Mouse (Mus musculus): ENCODE results near the gene Ppfibp1.
"Not testable (repeated sequence)": the region's sequence is repeated elsewhere in the genome, so short reads cannot be mapped to it uniquely, and the experiment has no call there.

Gene Ppfibp1

GRCm38 (mm10) chr6:146887958-146888659 lies at the start of gene Ppfibp1:
Gene Ppfibp1, plus strand, starts transcription at chr6:146888487.
- peak; percentile 95 for DNase-seq (ENCODE audit: low spot score)

GRCm38 (mm10) chr6:146838863-146839262 lies 49.4 kb upstream of the Ppfibp1 start:
- DNase-seq (ENCODE audit: low spot score) = no peak

DNA sequence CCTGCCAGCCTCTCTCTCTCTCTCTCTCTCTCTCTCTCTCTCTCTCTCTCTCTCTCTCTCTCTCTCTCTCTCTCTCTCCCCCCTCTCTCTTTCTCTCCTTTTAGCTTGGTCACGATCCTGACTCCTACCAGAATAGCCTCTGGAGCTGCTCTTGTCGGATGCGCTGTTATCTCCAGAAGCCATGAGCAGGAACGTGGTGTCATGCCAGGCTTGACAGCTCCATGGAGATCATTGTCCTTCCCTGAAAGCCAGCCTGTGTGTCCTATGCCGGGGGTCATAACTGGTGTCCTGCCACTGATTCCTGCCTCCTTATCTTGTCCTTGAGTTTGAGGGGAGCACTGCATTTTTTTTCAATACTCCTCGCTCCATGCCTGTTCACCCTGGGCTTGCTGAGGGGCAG lies 43.4 kb upstream of the Ppfibp1 start:
- DNase-seq (ENCODE audit: low spot score) = no peak

- DNase-seq (ENCODE audit: low spot score) = no peak
These were observed 42.9 kb upstream of the Ppfibp1 start for GRCm38 (mm10) chr6:146845347-146845746.

DNA sequence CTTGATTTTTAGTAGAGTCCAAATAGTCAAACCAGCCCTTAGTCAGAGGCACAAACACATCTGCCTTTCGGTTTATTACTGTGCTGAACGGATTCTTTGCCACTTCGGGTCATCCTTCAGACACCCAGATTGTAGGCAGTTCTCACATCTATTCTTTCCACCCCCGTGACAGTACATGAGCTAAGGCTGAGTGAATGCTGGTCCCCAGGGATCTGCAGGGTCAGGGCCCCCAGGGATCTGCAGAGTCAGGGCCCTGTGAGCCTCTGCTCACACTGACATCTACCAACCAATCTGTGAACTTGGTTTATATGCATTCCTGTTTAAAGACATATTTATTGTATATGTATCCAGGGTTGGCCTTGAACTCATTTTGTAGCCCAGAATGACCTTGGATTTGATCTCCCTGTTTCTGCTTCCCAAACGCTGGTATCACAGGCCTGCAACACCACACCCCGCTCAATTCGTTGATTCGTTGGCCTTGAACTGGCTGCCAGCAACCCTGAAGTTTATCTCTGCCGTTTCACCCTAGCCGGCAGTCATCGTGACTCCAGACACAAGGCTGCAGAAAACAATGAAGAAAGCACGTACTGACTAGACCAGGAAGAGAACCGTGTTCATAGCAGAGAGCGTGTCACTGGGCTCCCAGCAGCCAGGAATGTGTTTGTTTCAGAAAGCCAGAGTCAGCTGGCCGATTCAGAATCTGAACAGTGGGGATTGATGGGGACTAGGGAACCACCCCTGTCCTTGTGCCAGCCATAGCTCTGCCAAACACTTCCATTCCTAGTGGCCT lies 42.1 kb upstream of the Ppfibp1 start:
- peak; percentile 79 for DNase-seq (ENCODE audit: low spot score)

DNA sequence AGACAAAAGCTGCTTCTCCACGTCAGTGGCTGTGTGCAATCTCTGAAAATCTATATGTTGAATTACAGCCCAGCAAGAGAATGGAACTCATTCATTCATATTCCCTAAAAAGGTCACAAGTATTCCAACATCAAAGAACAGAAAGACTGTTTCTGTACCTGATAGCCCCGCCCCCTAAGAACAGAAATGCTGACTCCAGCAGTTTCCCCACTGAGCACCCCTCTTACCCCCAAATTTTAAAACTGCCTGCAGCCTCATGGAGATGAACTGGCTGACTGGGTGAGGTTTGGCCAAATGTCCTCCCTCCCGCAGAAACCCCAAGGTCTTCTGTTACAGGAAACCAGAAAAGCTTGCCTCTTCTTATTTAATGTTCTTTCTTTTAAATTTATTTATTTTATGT lies 40.9 kb upstream of the Ppfibp1 start:
- DNase-seq (ENCODE audit: low spot score) = no peak

- DNase-seq (ENCODE audit: low spot score) = no peak
These were observed 40.0 kb upstream of the Ppfibp1 start for GRCm38 (mm10) chr6:146848281-146848680.

GRCm38 (mm10) chr6:146850050-146850449 lies 38.2 kb upstream of the Ppfibp1 start, which contains the start of gene Smco2:
Gene Smco2, plus strand, starts transcription at chr6:146850104.
- no peak for DNase-seq (ENCODE audit: low spot score)

DNA sequence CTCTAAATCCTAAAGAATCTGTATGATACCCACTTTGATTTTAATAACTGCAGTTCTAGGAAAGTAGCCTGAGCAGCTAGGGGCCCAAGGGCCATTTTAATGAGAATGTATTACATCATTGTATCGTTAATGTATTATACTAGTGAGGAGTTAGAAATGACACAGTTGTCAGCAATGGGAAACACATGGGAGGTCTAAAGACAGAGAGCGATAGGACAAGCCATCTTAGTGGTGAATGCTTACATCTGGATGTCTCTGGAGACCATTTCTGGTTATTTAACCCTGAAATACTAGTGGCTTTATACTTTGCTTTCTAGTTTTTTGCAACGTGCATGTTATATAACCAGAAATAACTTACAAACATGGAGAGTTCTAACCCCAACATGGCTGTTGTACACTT lies 36.4 kb upstream of the Ppfibp1 start:
- DNase-seq (ENCODE audit: low spot score) = no peak

GRCm38 (mm10) chr6:146852739-146853138 lies 35.5 kb upstream of the Ppfibp1 start:
- DNase-seq (ENCODE audit: low spot score) = no peak

DNA sequence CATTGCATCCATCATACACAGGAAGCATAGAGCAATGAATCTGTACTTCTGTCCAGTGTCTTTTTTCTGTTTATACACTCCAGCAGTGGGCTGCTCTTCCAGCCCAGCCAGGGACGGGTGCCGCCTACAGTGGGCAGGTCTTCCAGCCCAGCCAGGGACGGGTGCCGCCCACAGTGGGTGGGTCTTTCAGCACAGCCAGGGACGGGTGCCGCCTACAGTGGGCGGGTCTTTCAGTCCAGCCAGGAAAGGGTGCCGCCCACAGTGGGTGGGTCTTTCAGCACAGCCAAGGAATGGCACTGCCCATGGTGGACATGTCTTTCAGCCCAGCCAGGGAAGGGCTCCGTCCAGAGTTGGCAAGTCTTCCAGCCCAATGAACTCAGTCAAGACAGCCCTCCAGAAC lies 33.1 kb upstream of the Ppfibp1 start:
- DNase-seq (ENCODE audit: low spot score) = no peak

- no peak for DNase-seq (ENCODE audit: low spot score)
These were observed 30.9 kb upstream of the Ppfibp1 start for GRCm38 (mm10) chr6:146857386-146857785.

DNA sequence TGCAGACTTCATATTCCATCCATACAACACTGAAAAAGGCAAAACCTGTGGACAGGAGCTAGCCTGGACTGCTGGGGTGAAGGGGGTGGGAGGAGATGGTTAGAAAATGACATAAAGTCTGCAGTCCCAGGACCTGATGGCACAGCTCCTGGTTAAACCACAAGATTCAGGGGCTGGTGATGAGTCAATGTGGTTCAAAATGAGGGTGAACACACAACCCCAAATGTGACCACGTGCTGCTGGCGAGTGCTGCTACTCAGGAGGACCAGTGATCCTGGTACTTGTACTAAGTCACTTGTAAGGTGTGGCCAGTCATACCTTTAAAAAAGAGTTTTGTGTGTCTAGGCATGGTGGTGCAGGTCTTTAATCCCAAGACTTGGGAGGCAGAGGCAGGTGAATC lies 25.1 kb upstream of the Ppfibp1 start:
- no peak for DNase-seq (ENCODE audit: low spot score)

- not testable (repeated sequence) for DNase-seq (ENCODE audit: low spot score)
These were observed 23.9 kb upstream of the Ppfibp1 start for GRCm38 (mm10) chr6:146864370-146864769.

GRCm38 (mm10) chr6:146865701-146866100 lies 22.6 kb upstream of the Ppfibp1 start:
- DNase-seq (ENCODE audit: low spot score) = no peak

GRCm38 (mm10) chr6:146871975-146872374 lies 16.3 kb upstream of the Ppfibp1 start:
- DNase-seq (ENCODE audit: low spot score) = no peak

DNA sequence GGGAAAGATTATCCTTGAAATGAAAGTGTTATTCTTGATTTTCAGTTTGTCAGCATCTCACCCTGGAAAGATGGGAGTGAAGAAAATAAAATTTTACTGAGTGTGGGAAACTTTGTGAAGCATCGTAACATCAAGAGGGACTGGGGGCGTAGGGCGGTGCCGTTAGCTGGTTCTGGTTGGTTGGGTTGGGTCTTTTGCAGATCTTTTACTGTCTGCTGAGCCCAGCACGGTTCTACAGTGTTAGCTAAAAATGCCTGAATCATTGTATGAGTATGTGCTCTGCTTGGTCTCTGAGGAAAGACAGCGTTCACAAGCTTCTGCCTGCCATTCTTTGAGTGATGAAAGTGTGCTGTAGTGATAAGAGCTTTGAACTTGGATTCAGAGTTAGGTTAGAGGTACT lies 13.9 kb upstream of the Ppfibp1 start:
- no peak for DNase-seq (ENCODE audit: low spot score)

DNA sequence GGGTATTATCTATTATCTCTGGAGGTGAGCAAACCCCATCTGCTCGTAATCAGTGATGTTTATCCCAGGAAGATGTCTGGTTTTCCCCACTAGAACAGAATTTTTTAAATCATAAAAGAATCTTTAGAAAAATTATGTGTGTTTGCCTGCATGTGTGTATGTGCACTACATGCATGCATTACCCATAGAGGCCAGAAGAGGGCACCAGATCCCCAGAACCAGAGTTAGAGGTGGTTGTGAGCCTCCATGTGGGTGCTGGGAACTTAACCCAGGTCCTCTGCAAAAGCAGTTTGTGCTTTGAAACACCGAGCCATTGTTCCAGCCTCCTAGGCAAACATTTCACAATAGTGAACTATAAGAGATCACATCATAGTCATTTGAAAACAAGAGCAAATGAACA lies 11.5 kb upstream of the Ppfibp1 start:
- no peak for DNase-seq (ENCODE audit: low spot score)

- DNase-seq (ENCODE audit: low spot score) = no peak
These were observed 10.8 kb upstream of the Ppfibp1 start for GRCm38 (mm10) chr6:146877425-146878045.

DNA sequence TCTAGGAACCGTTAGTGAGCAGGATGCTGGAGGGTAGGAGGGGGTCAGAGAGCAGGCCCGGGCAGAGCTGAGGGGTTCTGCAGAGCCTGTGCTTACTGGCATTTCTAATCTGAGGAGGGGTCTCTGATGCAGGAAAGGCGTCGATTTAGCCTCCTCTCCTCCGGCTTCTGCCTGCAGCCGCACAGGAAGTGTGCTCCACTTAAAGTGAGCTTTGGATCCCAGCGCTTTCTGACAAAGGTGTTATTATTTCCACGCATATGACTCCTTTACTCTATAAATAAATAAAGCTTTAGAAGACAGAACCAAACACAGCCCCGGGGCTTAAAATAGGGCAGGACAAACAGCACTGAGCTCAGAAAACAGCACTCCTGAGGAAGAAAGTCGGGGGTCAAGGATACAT lies 9.4 kb upstream of the Ppfibp1 start:
- DNase-seq (ENCODE audit: low spot score) = no peak

DNA sequence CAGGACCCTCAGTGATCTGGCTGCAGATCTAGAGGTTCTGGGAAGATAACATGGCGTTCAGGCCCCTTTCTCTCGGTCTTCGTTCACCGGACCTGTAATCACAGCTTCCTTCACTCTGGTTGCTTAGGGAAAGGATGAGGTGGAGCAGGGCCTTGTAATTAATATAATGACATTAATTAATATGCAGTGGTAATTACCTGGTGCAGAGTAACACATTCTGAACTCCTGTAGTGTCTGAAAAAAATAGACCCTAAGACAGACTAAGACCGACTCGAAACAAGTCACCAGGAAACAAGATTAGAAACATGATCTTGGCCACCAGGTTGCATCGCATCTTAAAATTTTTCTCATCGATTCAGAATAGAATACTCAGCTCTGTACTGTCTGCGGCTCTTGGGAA lies 8.4 kb upstream of the Ppfibp1 start:
- no peak for DNase-seq (ENCODE audit: low spot score)

GRCm38 (mm10) chr6:146880296-146880695 lies 8.0 kb upstream of the Ppfibp1 start:
- DNase-seq (ENCODE audit: low spot score) = no peak
